Mouse (Mus musculus) kidney, embryonic 15.5 days (tissue): ENCODE data around the gene Ribc1. TPM values are rescaled to one million over a fixed set of nuclear protein-coding genes. Genes with fewer than 3 reads are reported as not detected.
A peak's percentile ranks its signal among the peaks of the same experiment; 100 is the strongest.

ENCODE experiments used
- ATAC-seq: fragments of 200-750 bp; cut with Nextera tagmentation; replicated peaks from 2 replicates; pipeline ENCODE4 v1.8.0; 2017; ENCODE audit warnings: moderate TSS enrichment; ENCODE audit not compliant: low FRiP score
- H3K27ac ChIP-seq: fragments of 300-500 bp; sonication (generic); 2 replicates; pipeline ENCODE4 v1.5.1; 2015; ENCODE audit warnings: mild to moderate bottlenecking, inconsistent platforms
- H3K27me3 ChIP-seq: fragments of 300-500 bp; sonication (generic); 2 replicates; pipeline ENCODE4 v1.6.1; 2015; ENCODE audit warnings: inconsistent platforms
- H3K36me3 ChIP-seq: fragments of 300-500 bp; sonication (generic); 2 replicates; pipeline ENCODE4 v1.6.1; 2015; ENCODE audit warnings: inconsistent platforms
- H3K4me1 ChIP-seq: fragments of 300-500 bp; sonication (generic); 2 replicates; pipeline ENCODE4 v1.6.1; 2015; ENCODE audit warnings: inconsistent platforms
- H3K4me2 ChIP-seq: fragments of 300-500 bp; sonication (generic); 2 replicates; pipeline ENCODE4 v1.6.1; 2015; ENCODE audit warnings: moderate library complexity, mild to moderate bottlenecking, inconsistent platforms
- H3K4me3 ChIP-seq: fragments of 300-500 bp; sonication (generic); replicated peaks from 2 replicates; pipeline ENCODE4 v1.5.1; 2015; ENCODE audit warnings: mild to moderate bottlenecking, inconsistent platforms
- H3K9ac ChIP-seq: fragments of 300-500 bp; sonication (generic); 2 replicates; pipeline ENCODE4 v1.6.1; 2015; ENCODE audit warnings: mild to moderate bottlenecking, inconsistent platforms
- H3K9me3 ChIP-seq: fragments of 300-500 bp; sonication (generic); replicated peaks from 2 replicates; pipeline ENCODE4 v1.6.1; 2016; ENCODE audit warnings: inconsistent platforms
- WGBS: fragments of 180-500 bp; shearing (Covaris S2); methylation state at CpG from one replicate; pipeline ENCODE4 v1.1.7; 2015; ENCODE audit warnings: mixed read lengths; 5-methylcytosine and 5-hydroxymethylcytosine counted together
- polyA plus RNA-seq: library from polyadenylated mRNA; unstranded; fragments of >200 nt; fragmentation: Nextera tagmentation; extraction: Ambion mirVana; gene quantifications from 2 replicates; pipeline ENCODE4 v1.2.1, GENCODE M21; 2015

The Ribc1 gene
- 3.1 and 3.5 TPM in 2 replicates for polyA plus RNA-seq

DNA sequence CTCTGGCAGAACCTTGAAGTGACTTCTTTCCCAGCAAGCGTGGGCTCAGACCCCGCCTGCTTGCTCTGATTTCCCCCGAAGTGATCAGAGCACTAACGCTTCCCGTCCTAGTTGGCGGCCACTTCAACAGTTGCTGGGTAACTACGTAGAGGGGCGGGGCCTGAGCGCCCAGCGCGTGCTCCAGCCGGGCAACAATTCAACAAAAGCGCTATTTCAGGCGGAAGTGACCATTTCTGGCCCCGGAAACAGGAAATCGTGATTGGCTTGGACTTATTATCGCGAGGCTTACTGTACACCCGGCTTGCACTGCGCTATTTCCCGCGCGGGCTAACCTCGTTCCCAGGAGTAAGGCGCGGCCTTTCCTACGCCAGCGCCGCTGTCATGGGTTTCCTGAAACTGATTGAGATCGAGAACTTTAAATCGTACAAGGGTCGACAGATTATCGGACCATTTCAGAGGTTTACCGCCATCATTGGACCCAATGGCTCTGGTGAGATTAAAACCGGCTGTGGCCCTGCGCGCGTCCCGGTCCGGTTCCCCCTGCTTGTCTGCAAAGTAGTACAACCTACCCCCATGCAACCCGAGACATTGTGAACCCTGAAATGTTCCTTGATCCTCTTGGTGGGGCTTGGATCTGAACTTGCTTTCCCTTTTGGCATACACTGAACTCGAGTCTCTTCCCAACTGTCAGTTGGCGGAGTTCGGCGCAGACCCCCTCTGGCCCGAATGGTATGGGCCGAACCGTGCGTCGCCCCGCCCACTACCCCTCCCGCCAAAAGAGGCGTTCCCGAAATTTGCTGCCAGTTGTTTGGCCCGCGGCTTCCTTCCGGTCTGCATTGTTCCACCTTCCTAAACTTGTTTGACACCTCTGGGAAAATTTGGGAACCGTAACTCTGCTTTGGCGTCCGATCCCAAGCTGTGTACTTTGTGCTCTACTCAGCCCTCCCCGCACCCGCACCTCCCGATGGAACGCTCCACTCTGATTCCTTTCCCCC is at the start of gene Ribc1, which contains the start of gene Smc1a:
Gene Ribc1 (minus strand): TSS at position 145 of the 995 bp plus-strand sequence.
Gene Smc1a (plus strand): TSS at position 278 of the 995 bp plus-strand sequence.
- H3K36me3 ChIP-seq = peaks cover 8% of the 10 kb centered on the region

DNA sequence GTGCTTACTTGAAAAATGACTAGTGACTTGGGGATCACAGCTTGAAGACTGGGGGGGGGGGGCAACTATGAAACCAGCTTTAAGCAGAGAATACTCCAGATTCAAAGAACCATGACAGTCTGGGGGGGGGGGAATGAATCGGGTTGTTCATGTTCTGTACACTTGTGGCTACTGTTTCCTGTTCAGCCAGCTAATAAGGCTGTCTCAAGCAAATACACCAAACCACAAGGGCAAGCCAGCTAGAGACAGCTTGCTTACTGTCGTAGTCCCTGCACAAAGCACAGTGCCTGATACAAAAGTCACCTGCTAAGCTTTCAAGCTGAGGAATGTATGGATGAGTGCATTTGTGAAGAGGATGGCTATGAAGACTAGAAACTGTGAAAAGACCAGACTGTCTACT is 49.6 kb upstream of the Ribc1 start:
- 82% methylated on average over 2 of the region's 2 CpGs for WGBS
- H3K9me3 ChIP-seq = no peaks in the 10 kb centered on the region
- H3K27ac ChIP-seq = no peak overlapping the region
- ATAC-seq = no peak
- no peak overlapping the region for H3K4me3 ChIP-seq
- peaks cover 78% of the 10 kb centered on the region for H3K27me3 ChIP-seq
- no peak overlapping the region for H3K4me2 ChIP-seq
- H3K36me3 ChIP-seq = peaks cover 34% of the 10 kb centered on the region
- H3K9ac ChIP-seq = no peak overlapping the region
- no peaks in the 10 kb centered on the region for H3K4me1 ChIP-seq

More for the DNA sequence above, at the start of gene Ribc1, which contains the start of gene Smc1a:
- peak within 1 kb of the TSS; percentile 58 for H3K4me2 ChIP-seq
- 19% methylated on average over 62 of the region's 64 CpGs for WGBS
- peak within 1 kb of the TSS; percentile 62 for H3K4me3 ChIP-seq
- no peaks in the 10 kb centered on the region for H3K9me3 ChIP-seq
- H3K9ac ChIP-seq = peak within 1 kb of the TSS; percentile 58
- peak within 1 kb of the TSS; percentile 95 for H3K27ac ChIP-seq
- H3K27me3 ChIP-seq = peaks cover 29% of the 10 kb centered on the region
- peak; percentile 98 for ATAC-seq
- peaks cover 7% of the 10 kb centered on the region; the same call in 1 of the 2 replicates for H3K4me1 ChIP-seq

DNA sequence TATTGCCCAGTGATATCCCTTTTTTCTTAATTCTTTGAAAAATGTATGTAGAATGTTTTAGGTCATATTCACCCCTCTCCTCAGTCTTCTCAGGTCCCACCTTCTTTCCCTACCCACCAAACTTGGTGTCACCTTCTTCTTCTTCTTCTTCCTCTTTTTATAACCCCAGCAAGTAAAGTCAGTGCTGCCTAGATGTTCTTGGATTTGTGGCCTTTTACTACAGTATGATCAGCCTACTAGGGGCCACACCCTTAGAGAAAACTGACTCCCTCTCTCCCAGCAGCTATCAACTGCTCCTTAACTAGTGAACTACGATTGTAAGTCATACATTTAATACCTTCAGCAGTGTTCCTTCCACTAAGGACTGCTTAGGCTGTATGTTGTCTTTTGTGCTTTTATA is 38.0 kb upstream of the Ribc1 start:
- no peak overlapping the region for H3K27ac ChIP-seq
- H3K9ac ChIP-seq = no peak overlapping the region
- H3K9me3 ChIP-seq = no peaks in the 10 kb centered on the region
- no peak overlapping the region for H3K4me2 ChIP-seq
- no peak overlapping the region for H3K4me3 ChIP-seq
- no peak for ATAC-seq
- H3K4me1 ChIP-seq = no peaks in the 10 kb centered on the region
- H3K36me3 ChIP-seq = peaks cover 32% of the 10 kb centered on the region
- H3K27me3 ChIP-seq = peaks cover 61% of the 10 kb centered on the region
- 76% methylated on average over 1 of the region's 1 CpGs for WGBS

DNA sequence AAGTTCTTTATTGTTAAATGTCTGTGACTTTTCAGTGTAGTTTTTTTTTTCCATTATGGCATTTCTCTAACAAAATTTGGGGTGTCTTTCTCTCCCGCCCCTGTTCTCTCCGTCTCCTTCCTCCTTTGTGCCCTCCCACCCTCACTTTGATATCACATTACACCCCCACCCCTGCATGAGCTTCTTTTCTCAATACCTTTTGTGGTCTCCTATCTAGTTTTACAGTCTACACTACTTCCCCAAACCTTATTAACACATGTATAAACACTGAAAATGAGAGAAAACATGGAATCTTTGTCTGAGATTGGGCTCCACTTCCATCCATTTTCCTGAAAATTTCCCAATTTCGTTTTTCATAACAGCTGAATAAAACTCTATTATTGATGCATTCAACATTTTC is 36.5 kb upstream of the Ribc1 start:
- H3K4me1 ChIP-seq = no peaks in the 10 kb centered on the region
- no peak overlapping the region for H3K9ac ChIP-seq
- H3K4me2 ChIP-seq = no peak overlapping the region
- H3K27me3 ChIP-seq = peaks cover 55% of the 10 kb centered on the region
- H3K27ac ChIP-seq = no peak overlapping the region
- no peaks in the 10 kb centered on the region for H3K9me3 ChIP-seq
- H3K36me3 ChIP-seq = peaks cover 34% of the 10 kb centered on the region
- 70% methylated on average over 3 of the region's 3 CpGs for whole genome bisulfite sequencing
- no peak for ATAC-seq
- H3K4me3 ChIP-seq = no peak overlapping the region

DNA sequence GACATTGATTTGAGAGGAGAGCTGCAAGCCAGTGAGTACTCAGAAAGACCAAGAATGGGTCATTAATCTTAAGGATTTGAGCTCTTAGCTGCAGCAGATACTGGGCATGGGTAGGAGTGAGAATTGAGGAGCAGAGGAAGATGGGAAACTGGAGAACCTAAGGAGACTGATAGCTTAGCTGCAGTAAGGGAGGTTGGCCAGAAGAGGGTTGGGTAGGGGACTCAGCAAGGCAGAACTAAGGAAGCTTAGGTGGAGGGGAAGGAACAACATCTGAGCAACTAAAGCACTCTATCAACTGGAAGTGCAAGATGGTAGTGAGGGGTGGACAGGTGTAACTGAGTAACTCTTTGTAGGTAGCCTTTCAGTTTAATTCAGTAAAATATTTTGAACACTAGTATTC is 31.1 kb upstream of the Ribc1 start:
- Histone ChIP-seq H3K4me2 (no peak overlapping the region), H3K36me3 (peaks cover 50% of the 10 kb centered on the region), H3K27me3 (peaks cover 43% of the 10 kb centered on the region), H3K4me3 (no peak overlapping the region), H3K9me3 (no peaks in the 10 kb centered on the region), H3K9ac (no peak overlapping the region), H3K4me1 (no peaks in the 10 kb centered on the region), H3K27ac (no peak overlapping the region)
- no peak for ATAC-seq

DNA sequence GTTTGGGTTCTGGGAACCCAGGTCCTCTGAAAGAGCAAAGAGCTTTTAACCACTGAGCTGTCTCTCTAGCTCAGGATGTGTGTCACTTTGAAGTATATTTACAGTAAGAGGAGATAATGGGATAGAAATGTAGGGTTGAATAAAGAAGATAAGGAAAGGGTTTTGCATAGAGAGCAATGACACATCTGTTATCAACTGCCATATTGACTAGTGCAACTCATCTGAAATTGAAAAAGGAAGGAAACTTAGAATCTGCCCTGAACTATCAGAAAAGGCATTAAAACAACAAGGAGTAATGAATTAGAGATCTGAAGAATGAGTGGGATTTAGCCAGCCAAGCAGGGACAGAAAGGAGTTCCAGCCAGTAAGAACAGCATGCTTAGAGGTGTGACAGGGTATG is 23.8 kb upstream of the Ribc1 start:
- Histone ChIP-seq H3K4me1 (no peaks in the 10 kb centered on the region), H3K9me3 (no peaks in the 10 kb centered on the region), H3K27ac (no peak overlapping the region), H3K4me3 (no peak overlapping the region), H3K36me3 (peaks cover 58% of the 10 kb centered on the region), H3K9ac (no peak overlapping the region), H3K4me2 (no peak overlapping the region), H3K27me3 (peaks cover 53% of the 10 kb centered on the region)
- no peak for ATAC-seq

DNA sequence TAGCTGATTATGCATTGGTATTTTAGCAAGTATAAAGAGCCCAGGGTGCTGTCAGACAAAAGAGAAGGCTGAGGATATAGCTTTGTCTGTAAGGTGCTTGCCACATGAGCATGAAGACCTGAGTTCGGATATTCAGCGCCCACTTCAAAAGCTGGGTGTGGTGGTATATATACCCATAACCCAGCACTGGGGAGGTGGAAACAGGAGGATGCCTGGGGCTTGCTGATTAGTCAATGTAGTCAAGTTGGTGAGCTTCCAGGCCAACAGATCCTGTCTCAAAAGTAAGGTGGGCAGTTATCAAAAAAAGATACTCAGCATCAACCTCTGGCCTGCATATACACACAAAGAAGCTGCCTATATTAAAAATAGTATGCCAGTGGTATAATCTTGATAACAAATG is 3.2 kb upstream of the Ribc1 start:
- ATAC-seq = no peak
- Histone ChIP-seq H3K9ac (no peak overlapping the region), H3K9me3 (no peaks in the 10 kb centered on the region), H3K27me3 (peaks cover 39% of the 10 kb centered on the region), H3K27ac (no peak overlapping the region), H3K4me3 (no peak overlapping the region), H3K36me3 (peaks cover 15% of the 10 kb centered on the region; the same call in 1 of the 2 replicates), H3K4me1 (peaks cover 7% of the 10 kb centered on the region; the same call in 1 of the 2 replicates), H3K4me2 (no peak overlapping the region)
- 74% methylated on average over 2 of the region's 2 CpGs for WGBS

DNA sequence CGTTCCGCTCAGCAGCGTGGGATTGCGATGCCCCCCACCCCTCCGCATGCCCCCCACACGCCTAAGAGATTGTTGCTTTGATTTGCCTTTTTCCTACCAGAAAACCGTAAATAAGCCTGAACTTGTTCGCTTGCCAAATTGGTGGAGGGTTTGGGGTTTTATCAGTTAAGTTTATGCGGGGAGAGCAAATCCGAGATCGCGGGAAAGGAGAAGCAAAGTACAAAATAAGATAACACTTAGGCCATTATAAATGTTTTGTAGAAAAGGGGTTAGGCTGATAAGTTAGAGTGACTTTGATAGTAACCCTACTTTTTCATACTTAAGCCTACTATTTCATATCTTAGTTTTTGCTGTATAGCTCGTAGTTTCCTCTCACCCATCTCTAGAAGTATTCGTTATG is 1.1 kb upstream of the Ribc1 start:
- H3K4me1 ChIP-seq = peaks cover 7% of the 10 kb centered on the region; the same call in 1 of the 2 replicates
- H3K36me3 ChIP-seq = peaks cover 8% of the 10 kb centered on the region
- peak overlapping the region; percentile 95 for H3K27ac ChIP-seq
- H3K9me3 ChIP-seq = no peaks in the 10 kb centered on the region
- H3K4me2 ChIP-seq = peak overlapping the region; percentile 58
- peak overlapping the region; percentile 51 for H3K9ac ChIP-seq
- peaks cover 27% of the 10 kb centered on the region for H3K27me3 ChIP-seq
- no peak for ATAC-seq
- WGBS = 17% methylated on average over 14 of the region's 14 CpGs
- peak overlapping the region; percentile 62 for H3K4me3 ChIP-seq

DNA sequence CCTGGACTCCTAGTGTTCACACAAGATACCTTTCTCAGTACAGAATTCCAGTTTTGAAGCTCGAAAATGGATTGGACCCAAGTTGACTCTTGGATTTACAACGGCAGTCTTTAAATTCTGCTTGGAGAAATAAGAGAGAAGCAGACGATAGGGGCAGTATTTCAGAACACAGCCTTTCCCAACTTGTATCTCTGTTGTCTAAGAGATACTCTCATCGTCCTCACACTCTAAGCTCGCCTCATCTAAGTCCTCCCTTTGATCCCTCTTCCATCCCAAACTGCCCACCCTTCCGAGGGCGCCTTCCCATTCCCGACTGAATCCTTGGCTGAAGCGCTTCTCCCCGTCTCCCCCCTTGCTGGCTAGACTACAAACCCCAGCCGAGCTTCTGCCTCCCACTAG is 344 bp downstream of the Ribc1 start:
- Histone ChIP-seq H3K36me3 (peaks cover 8% of the 10 kb centered on the region), H3K4me1 (peaks cover 7% of the 10 kb centered on the region; the same call in 1 of the 2 replicates), H3K9ac (peak overlapping the region; percentile 58), H3K4me3 (peak overlapping the region; percentile 62), H3K27me3 (peaks cover 33% of the 10 kb centered on the region), H3K9me3 (no peaks in the 10 kb centered on the region), H3K4me2 (peak overlapping the region; percentile 57), H3K27ac (peak overlapping the region; percentile 95)
- ATAC-seq = peak; percentile 75
- 27% methylated on average over 11 of the region's 11 CpGs for WGBS

DNA sequence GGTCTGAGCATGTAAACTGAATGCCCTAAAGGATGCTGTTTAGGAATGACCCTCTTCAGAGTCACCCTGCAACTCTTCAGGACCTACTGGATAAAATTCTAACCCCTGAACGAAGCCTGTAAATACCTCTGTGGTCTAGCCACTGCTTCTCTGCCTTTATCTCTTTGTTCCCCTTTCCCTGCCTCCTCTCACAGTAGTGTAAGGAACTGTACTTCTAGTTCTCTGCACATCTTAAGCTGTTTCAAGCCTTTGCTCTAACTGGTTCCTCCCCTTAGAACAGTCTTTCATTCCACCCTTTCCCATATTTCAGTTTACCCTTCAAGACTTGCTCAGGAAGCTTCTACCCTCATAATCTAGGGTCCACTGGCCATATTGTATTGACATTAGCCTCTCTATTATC is 8.2 kb downstream of the Ribc1 start:
- 90% methylated on average over 1 of the region's 1 CpGs for WGBS
- ATAC-seq = no peak
- peaks cover 20% of the 10 kb centered on the region for H3K36me3 ChIP-seq

DNA sequence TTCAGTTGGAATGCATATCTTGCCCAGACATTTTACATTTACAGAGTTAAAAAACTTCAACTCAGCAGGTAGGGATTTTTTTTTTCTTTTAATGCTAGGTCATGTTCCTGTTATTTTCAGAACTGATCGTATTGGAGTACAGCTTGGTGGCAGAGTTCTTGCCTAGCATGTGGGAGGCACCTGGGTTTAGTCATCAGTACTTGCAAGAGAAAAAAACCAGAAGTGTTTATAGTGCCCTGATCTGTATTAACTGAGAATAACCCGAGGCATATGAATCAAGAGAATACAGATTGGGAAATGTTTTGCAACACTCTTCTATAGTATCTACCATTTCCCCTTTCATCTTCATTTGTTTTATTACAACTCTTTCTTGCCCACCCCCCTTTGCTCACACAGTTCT is 13.2 kb downstream of the Ribc1 start:
- H3K4me1 ChIP-seq = no peaks in the 10 kb centered on the region
- H3K36me3 ChIP-seq = peaks cover 20% of the 10 kb centered on the region
- no peak overlapping the region for H3K27ac ChIP-seq
- H3K9me3 ChIP-seq = no peaks in the 10 kb centered on the region
- H3K27me3 ChIP-seq = peaks cover 58% of the 10 kb centered on the region
- H3K9ac ChIP-seq = no peak overlapping the region
- peak overlapping the region; percentile 65 for H3K4me2 ChIP-seq
- WGBS = 70% methylated on average over 2 of the region's 2 CpGs
- no peak for ATAC-seq
- H3K4me3 ChIP-seq = peak overlapping the region; percentile 48

More for the DNA sequence above, 8.2 kb downstream of the Ribc1 start:
- Histone ChIP-seq H3K4me1 (no peaks in the 10 kb centered on the region), H3K9me3 (no peaks in the 10 kb centered on the region), H3K27ac (no peak overlapping the region), H3K4me3 (no peak overlapping the region), H3K4me2 (no peak overlapping the region), H3K9ac (no peak overlapping the region), H3K27me3 (peaks cover 47% of the 10 kb centered on the region)
